9 mouse cellular contexts compared by ENCODE assay signal in genomic region chr13:69991892-69992261, GRCm38 (mm10).
DNase-seq lines count a peak whose midpoint lies in the region; ATAC-seq lines count a peak whose summit lies in the region.
"Had no signal": no experiment of that assay in that cellular context is flagged by ENCODE, and none has a peak within 500 bp of the region (broad histone marks: within the 10 kb centered on the region; RNA-seq: fewer than 3 reads in every experiment).

No protein-coding gene starts in this region.

- no peak for ATAC-seq in limb, embryonic 12.5 days (ENCODE audit: insufficient number of reproducible peaks, insufficient read depth, low FRiP score, low TSS enrichment, low read depth)
- ATAC-seq: liver, embryonic 12.5 days had no signal

- no peak overlapping the region for H3K9ac ChIP-seq in limb, embryonic 12.5 days (replicated peaks)
- H3K9ac ChIP-seq: embryonic facial prominence, embryonic 15.5 days; liver, embryonic 12.5 days had no signal

- intact Hi-C loops in left cerebral cortex, postnatal 25 days (cut with DNase I) = loop anchor here (1.0 to 5.0 kb wide), 2 partner anchors 253 to 300 kb away; partner anchors contain the start of gene Ube2ql1

- H3K27ac ChIP-seq in limb, embryonic 12.5 days = no peak overlapping the region
- no peak overlapping the region for H3K27ac ChIP-seq in limb, embryonic 10.5 days
- H3K27ac ChIP-seq: embryonic facial prominence, embryonic 15.5 days; liver, embryonic 12.5 days had no signal

- H3K4me3 ChIP-seq in limb, embryonic 12.5 days (replicated peaks) = no peak overlapping the region
- H3K4me3 ChIP-seq in limb, embryonic 10.5 days = no peak overlapping the region
- H3K4me3 ChIP-seq: embryonic facial prominence, embryonic 15.5 days; liver, embryonic 12.5 days had no signal

- no peaks in the 10 kb centered on the region for H3K27me3 ChIP-seq in limb, embryonic 12.5 days
- no peaks in the 10 kb centered on the region for H3K27me3 ChIP-seq in limb, embryonic 10.5 days (ENCODE audit: low read depth, poor library complexity, severe bottlenecking)
- H3K27me3 ChIP-seq: liver, embryonic 12.5 days had no signal

- H3K36me3 ChIP-seq in limb, embryonic 12.5 days = no peaks in the 10 kb centered on the region
- no peaks in the 10 kb centered on the region for H3K36me3 ChIP-seq in limb, embryonic 10.5 days
- H3K36me3 ChIP-seq: embryonic facial prominence, embryonic 15.5 days; liver, embryonic 12.5 days had no signal

- no peaks in the 10 kb centered on the region for H3K9me3 ChIP-seq in limb, embryonic 12.5 days
- no peaks in the 10 kb centered on the region for H3K9me3 ChIP-seq in limb, embryonic 10.5 days (replicated peaks)
- H3K9me3 ChIP-seq: embryonic facial prominence, embryonic 15.5 days; liver, embryonic 12.5 days had no signal

- H3K4me1 ChIP-seq in limb, embryonic 12.5 days (replicated peaks) = peaks cover 17% of the 10 kb centered on the region
- H3K4me1 ChIP-seq in limb, embryonic 10.5 days = peaks cover 11% of the 10 kb centered on the region
- H3K4me1 ChIP-seq: liver, embryonic 12.5 days had no signal

- DNase-seq in limb, embryonic 10.5 days (ENCODE audit: low spot score) = no peak
- DNase-seq in frontal cortex, postnatal 36 days (ENCODE audit: low spot score in 2 of 2) = peak; percentile 9 to 16
- peak; percentile 25 to 26 for DNase-seq in left cerebral cortex, postnatal 25 days (ENCODE audit: low spot score in 2 of 2)
- DNase-seq in right cerebral cortex, postnatal 25 days = peak; percentile 34
- DNase-seq in urinary bladder, adult 2 months (ENCODE audit: low spot score) = no peak
- no peak for DNase-seq in heart, adult 8-10 months (ENCODE audit: low spot score)

- peak overlapping the region; percentile 13; the same call in 1 of the 2 replicates for H3K4me2 ChIP-seq in limb, embryonic 12.5 days
- H3K4me2 ChIP-seq: embryonic facial prominence, embryonic 15.5 days; liver, embryonic 12.5 days had no signal

- WGBS in limb, embryonic 12.5 days = 33% methylated on average over 14 of the region's 14 CpGs
- 42% methylated on average over 14 of the region's 14 CpGs for WGBS in limb, embryonic 10.5 days

Comparison
In these comparisons a context has a peak if more than half of its experiments do, and no peak if none do; other contexts are left out.
1. DNase-seq: peak in frontal cortex, postnatal 36 days (2 of 2), left cerebral cortex, postnatal 25 days (2 of 2) and right cerebral cortex, postnatal 25 days (single experiment); none in limb, embryonic 10.5 days (single experiment), urinary bladder, adult 2 months (single experiment) and heart, adult 8-10 months (single experiment).